Mouse (Mus musculus) midbrain, embryonic 14.5 days (tissue): ENCODE results near the gene Asb16. TPM values are rescaled to one million over a fixed set of nuclear protein-coding genes. Genes with fewer than 3 reads are reported as not detected.
"Not testable (repeated sequence)": the region's sequence is repeated elsewhere in the genome, so short reads cannot be mapped to it uniquely, and the experiment has no call there.

ENCODE experiments used
- ATAC-seq: fragments of 200-750 bp; cut with Nextera tagmentation; 2 replicates; pipeline ENCODE4 v1.8.0; 2017; ENCODE audit warnings: moderate number of reproducible peaks, moderate library complexity; ENCODE audit not compliant: low FRiP score, low TSS enrichment
- DNase-seq: peaks from one replicate; pipeline ENCODE4 v3.0.0-alpha.2; 2015
- H3K27ac ChIP-seq: fragments of 300-500 bp; sonication (generic); replicated peaks from 2 replicates; pipeline ENCODE4 v1.5.1; 2014; ENCODE audit warnings: mild to moderate bottlenecking, low read depth, low read length, moderate library complexity
- H3K27me3 ChIP-seq: fragments of 300-500 bp; sonication (generic); 2 replicates; pipeline ENCODE4 v1.6.1; 2014; ENCODE audit warnings: low read length, control low read depth, mixed read lengths; ENCODE audit not compliant: control insufficient read depth, insufficient read depth
- H3K36me3 ChIP-seq: fragments of 300-500 bp; sonication (generic); 2 replicates; pipeline ENCODE4 v1.6.1; 2014; ENCODE audit warnings: low read length, control low read depth; ENCODE audit not compliant: control insufficient read depth, insufficient read depth
- H3K4me1 ChIP-seq: fragments of 300-500 bp; sonication (generic); 2 replicates; pipeline ENCODE4 v1.6.1; 2014; ENCODE audit warnings: mild to moderate bottlenecking, antibody characterized with exemption, low read length, control low read depth; ENCODE audit not compliant: control insufficient read depth, insufficient read depth
- H3K4me2 ChIP-seq: fragments of 300-500 bp; sonication (generic); 2 replicates; pipeline ENCODE4 v1.6.1; 2014; ENCODE audit warnings: mild to moderate bottlenecking, low read length, moderate library complexity
- H3K4me3 ChIP-seq: fragments of 300-500 bp; sonication (generic); replicated peaks from 2 replicates; pipeline ENCODE4 v1.5.1; 2014; ENCODE audit warnings: low read depth, low read length
- H3K9ac ChIP-seq: fragments of 300-500 bp; sonication (generic); replicated peaks from 2 replicates; pipeline ENCODE4 v1.6.1; 2014; ENCODE audit warnings: mild to moderate bottlenecking, low read length, moderate library complexity
- H3K9me3 ChIP-seq: fragments of 300-500 bp; sonication (generic); 2 replicates; pipeline ENCODE4 v1.6.1; 2016; ENCODE audit warnings: low read length, control low read depth, mixed read lengths; ENCODE audit not compliant: control insufficient read depth
- WGBS: fragments of 180-500 bp; shearing (Covaris S2); extraction: QIAGEN DNeasy Blood & Tissue Kit; methylation state at CpG from one replicate; pipeline ENCODE4 v1.1.7; 2014; 5-methylcytosine and 5-hydroxymethylcytosine counted together
- polyA plus RNA-seq: library from polyadenylated mRNA; unstranded; fragments of >200 nt; fragmentation: Nextera tagmentation; extraction: Ambion mirVana; gene quantifications from 2 replicates; pipeline ENCODE4 v1.2.1, GENCODE M21; 2014

Asb16 gene
- polyA plus RNA-seq, 1 experiment from 2014 or later, result 0.12 TPM

GRCm38 (mm10) chr11:102266631-102267355, 1.8 kb upstream of the Asb16 start:
- Histone ChIP-seq H3K4me1 (no peaks in the 10 kb centered on the region), H3K9me3 (no peaks in the 10 kb centered on the region), H3K27ac (0 out of 2 replicates have a peak overlapping the region, but pooled peaks have one; percentile 26), H3K9ac (no peak overlapping the region; the same call in 1 of the 2 replicates), H3K4me2 (no peak overlapping the region), H3K36me3 (no peaks in the 10 kb centered on the region), H3K27me3 (no peaks in the 10 kb centered on the region), H3K4me3 (no peak overlapping the region)
- WGBS, result 89% methylated on average over 8 of the region's 8 CpGs
- no peak for ATAC-seq
- no peak for DNase-seq

- WGBS, result 8% methylated on average over 11 of the region's 11 CpGs
- no peaks in the 10 kb centered on the region for H3K4me1 ChIP-seq
- DNase-seq (peak; percentile 87), ATAC-seq (no peak; the same call in 1 of the 2 replicates)
- no peaks in the 10 kb centered on the region for H3K27me3 ChIP-seq
- 0 out of 2 replicates have a peak overlapping the region, but pooled peaks have one; percentile 26 for H3K27ac ChIP-seq
- H3K4me3 ChIP-seq, result no peak overlapping the region
- no peak overlapping the region; the same call in 1 of the 2 replicates for H3K9ac ChIP-seq
- no peaks in the 10 kb centered on the region for H3K9me3 ChIP-seq
- no peaks in the 10 kb centered on the region for H3K36me3 ChIP-seq
- no peak overlapping the region; the same call in 1 of the 2 replicates for H3K4me2 ChIP-seq
Observed at GRCm38 (mm10) chr11:102267480-102267879, 1.1 kb upstream of the Asb16 start.

- Histone ChIP-seq H3K4me2 (peak overlapping the region; percentile 72), H3K9me3 (no peaks in the 10 kb centered on the region), H3K9ac (peak overlapping the region; percentile 57), H3K4me1 (peaks cover 5% of the 10 kb centered on the region), H3K36me3 (no peaks in the 10 kb centered on the region), H3K27me3 (0 out of 2 replicates have a peak, but pooled peaks cover 5% of the 10 kb centered on the region), H3K4me3 (peak overlapping the region; percentile 35), H3K27ac (peak overlapping the region; percentile 28; the same call in 1 of the 2 replicates)
- DNase-seq (peak; percentile 74), ATAC-seq (peak; percentile 40; the same call in 1 of the 2 replicates)
- WGBS, result under 1% methylated on average over 33 of the region's 33 CpGs
Observed at GRCm38 (mm10) chr11:102276411-102276915, 7.9 kb downstream of the Asb16 start.

- peaks cover 5% of the 10 kb centered on the region for H3K4me1 ChIP-seq
- no peak overlapping the region for H3K9ac ChIP-seq
- WGBS, result 37% methylated on average over 9 of the region's 12 CpGs
- H3K4me2 ChIP-seq, result no peak overlapping the region
- H3K27ac ChIP-seq, result no peak overlapping the region
- DNase-seq (no peak), ATAC-seq (no peak)
- no peaks in the 10 kb centered on the region for H3K9me3 ChIP-seq
- no peaks in the 10 kb centered on the region for H3K36me3 ChIP-seq
- no peak overlapping the region for H3K4me3 ChIP-seq
- 0 out of 2 replicates have a peak, but pooled peaks cover 5% of the 10 kb centered on the region for H3K27me3 ChIP-seq
Observed at GRCm38 (mm10) chr11:102277754-102278153, 9.2 kb downstream of the Asb16 start.

- 95% methylated on average over 3 of the region's 3 CpGs for WGBS
- Histone ChIP-seq H3K9ac (no peak overlapping the region), H3K4me1 (peaks cover 5% of the 10 kb centered on the region), H3K27ac (no peak overlapping the region), H3K27me3 (0 out of 2 replicates have a peak, but pooled peaks cover 5% of the 10 kb centered on the region), H3K4me3 (no peak overlapping the region), H3K36me3 (no peaks in the 10 kb centered on the region), H3K4me2 (no peak overlapping the region), H3K9me3 (no peaks in the 10 kb centered on the region)
- no peak for ATAC-seq
- DNase-seq, result no peak
Observed at GRCm38 (mm10) chr11:102279595-102279994, 11.1 kb downstream of the Asb16 start.

GRCm38 (mm10) chr11:102280267-102280666, 11.7 kb downstream of the Asb16 start:
- not testable (repeated sequence) for H3K4me2 ChIP-seq, H3K4me3 ChIP-seq, H3K9ac ChIP-seq, H3K27ac ChIP-seq, H3K36me3 ChIP-seq, DNase-seq, H3K9me3 ChIP-seq, H3K4me1 ChIP-seq, H3K27me3 ChIP-seq, ATAC-seq
- WGBS, result 73% methylated on average over 6 of the region's 6 CpGs

GRCm38 (mm10) chr11:102283922-102284321, 15.4 kb downstream of the Asb16 start:
- Histone ChIP-seq H3K9me3 (no peaks in the 10 kb centered on the region), H3K27ac (peak overlapping the region; percentile 86), H3K9ac (no peak overlapping the region), H3K4me2 (peak overlapping the region; percentile 73), H3K36me3 (peaks cover 20% of the 10 kb centered on the region), H3K4me1 (peaks cover 10% of the 10 kb centered on the region), H3K4me3 (peak overlapping the region; percentile 81), H3K27me3 (no peaks in the 10 kb centered on the region)
- no peak for ATAC-seq
- WGBS, result 89% methylated on average over 6 of the region's 6 CpGs
- no peak for DNase-seq

GRCm38 (mm10) chr11:102284501-102285094, 16.1 kb downstream of the Asb16 start, which contains the start of gene Tmub2:
Tmub2 (plus strand) TSS chr11:102284931.
- H3K9me3 ChIP-seq, result no peaks in the 10 kb centered on the region
- H3K4me1 ChIP-seq, result peaks cover 10% of the 10 kb centered on the region
- peak within 1 kb of the TSS; percentile 86 for H3K27ac ChIP-seq
- ATAC-seq (peak; percentile 91), DNase-seq (peak; percentile 99)
- H3K27me3 ChIP-seq, result no peaks in the 10 kb centered on the region
- peak within 1 kb of the TSS; percentile 74 for H3K9ac ChIP-seq
- peaks cover 27% of the 10 kb centered on the region for H3K36me3 ChIP-seq
- H3K4me3 ChIP-seq, result peak within 1 kb of the TSS; percentile 81
- peak within 1 kb of the TSS; percentile 73 for H3K4me2 ChIP-seq
- WGBS, result under 1% methylated on average over 32 of the region's 32 CpGs
